Mouse (Mus musculus) kidney, embryonic 15.5 days (tissue): ENCODE data around the gene Snw1. TPM values are rescaled to one million over a fixed set of nuclear protein-coding genes. Genes with fewer than 3 reads are reported as not detected.

ENCODE experiments used
- ATAC-seq: fragments of 200-750 bp; cut with Nextera tagmentation; replicated peaks from 2 replicates; pipeline ENCODE4 v1.8.0; 2017; ENCODE audit warnings: moderate TSS enrichment; ENCODE audit not compliant: low FRiP score
- H3K27ac ChIP-seq: fragments of 300-500 bp; sonication (generic); 2 replicates; pipeline ENCODE4 v1.5.1; 2015; ENCODE audit warnings: mild to moderate bottlenecking, inconsistent platforms
- H3K27me3 ChIP-seq: fragments of 300-500 bp; sonication (generic); 2 replicates; pipeline ENCODE4 v1.6.1; 2015; ENCODE audit warnings: inconsistent platforms
- H3K36me3 ChIP-seq: fragments of 300-500 bp; sonication (generic); 2 replicates; pipeline ENCODE4 v1.6.1; 2015; ENCODE audit warnings: inconsistent platforms
- H3K4me1 ChIP-seq: fragments of 300-500 bp; sonication (generic); 2 replicates; pipeline ENCODE4 v1.6.1; 2015; ENCODE audit warnings: inconsistent platforms
- H3K4me2 ChIP-seq: fragments of 300-500 bp; sonication (generic); 2 replicates; pipeline ENCODE4 v1.6.1; 2015; ENCODE audit warnings: moderate library complexity, mild to moderate bottlenecking, inconsistent platforms
- H3K4me3 ChIP-seq: fragments of 300-500 bp; sonication (generic); replicated peaks from 2 replicates; pipeline ENCODE4 v1.5.1; 2015; ENCODE audit warnings: mild to moderate bottlenecking, inconsistent platforms
- H3K9ac ChIP-seq: fragments of 300-500 bp; sonication (generic); 2 replicates; pipeline ENCODE4 v1.6.1; 2015; ENCODE audit warnings: mild to moderate bottlenecking, inconsistent platforms
- H3K9me3 ChIP-seq: fragments of 300-500 bp; sonication (generic); replicated peaks from 2 replicates; pipeline ENCODE4 v1.6.1; 2016; ENCODE audit warnings: inconsistent platforms
- WGBS: fragments of 180-500 bp; shearing (Covaris S2); methylation state at CpG from one replicate; pipeline ENCODE4 v1.1.7; 2015; ENCODE audit warnings: mixed read lengths; 5-methylcytosine and 5-hydroxymethylcytosine counted together
- polyA plus RNA-seq: library from polyadenylated mRNA; unstranded; fragments of >200 nt; fragmentation: Nextera tagmentation; extraction: Ambion mirVana; gene quantifications from 2 replicates; pipeline ENCODE4 v1.2.1, GENCODE M21; 2015

Snw1 gene
- polyA plus RNA-seq, 1 experiment from 2014 or later, result 135 TPM

DNA sequence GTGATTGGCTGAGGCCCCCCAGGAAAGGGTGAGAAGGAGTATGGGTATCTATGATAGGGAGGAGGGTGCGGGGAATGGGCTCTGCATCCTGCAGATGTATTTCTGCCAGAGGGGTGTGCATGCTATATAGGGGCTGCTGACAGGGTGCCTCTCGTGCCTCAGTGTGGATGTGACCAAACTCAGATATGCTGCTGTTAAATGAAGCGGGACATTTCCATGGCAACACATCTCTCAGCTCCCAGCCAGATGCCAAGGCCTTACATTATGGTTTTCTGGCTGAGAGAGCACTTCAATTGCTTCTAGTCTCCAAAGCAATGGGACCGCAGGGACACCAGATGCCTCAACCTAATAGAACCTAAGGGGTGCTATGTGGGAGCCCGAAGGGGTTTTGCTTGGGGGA is 53.2 kb downstream of the Snw1 start:
- WGBS, result 59% methylated on average over 5 of the region's 5 CpGs
- Histone ChIP-seq H3K4me3 (no peak overlapping the region), H3K9ac (no peak overlapping the region), H3K27ac (no peak overlapping the region), H3K4me2 (no peak overlapping the region), H3K9me3 (no peaks in the 10 kb centered on the region), H3K27me3 (no peaks in the 10 kb centered on the region), H3K4me1 (0 out of 2 replicates have a peak, but pooled peaks cover 8% of the 10 kb centered on the region), H3K36me3 (peaks cover 15% of the 10 kb centered on the region)
- peak; percentile 48 for ATAC-seq

DNA sequence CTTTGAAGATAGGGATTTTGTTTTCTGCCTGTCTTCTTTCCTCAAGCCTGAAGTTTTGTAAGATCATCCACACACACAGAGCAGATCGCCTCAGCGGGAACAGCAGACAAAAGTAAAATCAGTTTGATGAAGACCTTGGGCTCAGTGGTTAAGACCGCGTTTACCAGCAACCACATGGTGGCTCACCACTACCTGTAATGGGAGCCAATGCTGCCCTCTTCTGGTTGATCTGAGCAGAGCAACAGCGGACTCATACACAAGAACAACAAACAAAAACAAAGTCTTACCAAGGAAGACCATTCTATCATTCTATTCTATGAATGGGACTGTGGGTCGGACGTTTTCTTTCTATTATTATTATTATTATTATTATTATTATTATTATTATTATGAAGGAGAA is 55.4 kb downstream of the Snw1 start:
- no peak overlapping the region for H3K9ac ChIP-seq
- ATAC-seq, result no peak
- no peak overlapping the region for H3K4me3 ChIP-seq
- H3K36me3 ChIP-seq, result no peaks in the 10 kb centered on the region
- no peak overlapping the region for H3K27ac ChIP-seq
- H3K4me2 ChIP-seq, result no peak overlapping the region
- H3K4me1 ChIP-seq, result 0 out of 2 replicates have a peak, but pooled peaks cover 8% of the 10 kb centered on the region
- H3K9me3 ChIP-seq, result no peaks in the 10 kb centered on the region
- no peaks in the 10 kb centered on the region for H3K27me3 ChIP-seq
- 40% methylated on average over 7 of the region's 7 CpGs for WGBS

DNA sequence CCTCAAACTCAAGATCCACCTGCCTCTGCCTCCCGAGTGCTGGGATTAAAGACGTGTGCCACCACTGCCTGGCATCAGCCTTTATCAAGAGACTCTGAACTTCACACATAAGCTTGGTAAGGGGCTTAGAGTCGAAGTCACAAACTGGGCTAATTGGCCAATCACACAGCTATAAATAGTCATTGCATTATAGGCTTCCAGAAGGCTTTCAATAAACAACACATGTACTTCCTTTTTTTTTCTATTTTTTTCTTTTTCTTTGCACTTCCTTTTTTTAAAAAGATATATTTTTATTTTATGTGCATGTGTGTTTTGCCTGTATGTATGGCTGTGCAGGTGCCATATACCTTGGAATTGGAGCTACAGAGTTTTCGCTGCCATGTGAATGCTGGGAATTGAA is 56.7 kb downstream of the Snw1 start:
- H3K36me3 ChIP-seq, result no peaks in the 10 kb centered on the region
- no peak overlapping the region for H3K4me3 ChIP-seq
- 0 out of 2 replicates have a peak, but pooled peaks cover 8% of the 10 kb centered on the region for H3K4me1 ChIP-seq
- H3K9ac ChIP-seq, result no peak overlapping the region
- H3K27me3 ChIP-seq, result no peaks in the 10 kb centered on the region
- no peak for ATAC-seq
- no peak overlapping the region for H3K4me2 ChIP-seq
- WGBS, result 78% methylated on average over 4 of the region's 4 CpGs
- H3K9me3 ChIP-seq, result no peaks in the 10 kb centered on the region
- no peak overlapping the region for H3K27ac ChIP-seq

DNA sequence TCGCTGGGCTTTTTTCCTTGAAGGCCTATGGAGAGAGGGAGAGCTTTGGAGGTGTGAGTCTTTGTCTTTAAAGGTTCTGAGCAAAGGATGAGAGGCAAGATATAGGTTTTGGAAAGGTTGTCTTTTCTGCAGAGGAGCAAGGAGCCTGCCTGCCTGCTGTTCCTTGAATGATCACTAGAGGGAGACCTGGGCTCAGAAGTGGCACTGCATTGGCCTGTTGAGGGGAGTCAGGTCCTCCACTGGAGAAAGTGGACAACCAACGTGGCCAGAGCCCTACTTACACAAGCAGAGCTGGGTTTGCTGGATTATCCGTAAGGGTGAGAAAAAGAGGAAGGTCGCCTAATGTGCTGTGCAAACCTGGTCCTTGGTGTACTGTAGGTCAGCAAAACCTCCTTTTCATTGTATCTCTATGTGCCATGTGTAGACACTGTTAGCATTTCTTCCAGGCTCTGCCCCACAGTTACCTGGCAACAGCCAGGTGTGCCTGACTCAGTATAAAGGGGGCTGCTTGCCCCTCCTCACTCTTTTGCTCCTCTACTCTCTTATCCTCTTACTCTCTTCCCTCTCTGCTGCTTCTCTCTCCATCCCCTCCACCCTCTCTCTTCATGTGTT is 58.8 kb downstream of the Snw1 start:
- ATAC-seq, result peak; percentile 30; the same call in 1 of the 2 replicates
- Histone ChIP-seq H3K4me2 (no peak overlapping the region), H3K27me3 (no peaks in the 10 kb centered on the region), H3K9ac (no peak overlapping the region), H3K36me3 (no peaks in the 10 kb centered on the region), H3K4me3 (no peak overlapping the region), H3K9me3 (no peaks in the 10 kb centered on the region), H3K27ac (no peak overlapping the region), H3K4me1 (peaks cover 1% of the 10 kb centered on the region; the same call in 1 of the 2 replicates)
- WGBS, result 22% methylated on average over 4 of the region's 4 CpGs

DNA sequence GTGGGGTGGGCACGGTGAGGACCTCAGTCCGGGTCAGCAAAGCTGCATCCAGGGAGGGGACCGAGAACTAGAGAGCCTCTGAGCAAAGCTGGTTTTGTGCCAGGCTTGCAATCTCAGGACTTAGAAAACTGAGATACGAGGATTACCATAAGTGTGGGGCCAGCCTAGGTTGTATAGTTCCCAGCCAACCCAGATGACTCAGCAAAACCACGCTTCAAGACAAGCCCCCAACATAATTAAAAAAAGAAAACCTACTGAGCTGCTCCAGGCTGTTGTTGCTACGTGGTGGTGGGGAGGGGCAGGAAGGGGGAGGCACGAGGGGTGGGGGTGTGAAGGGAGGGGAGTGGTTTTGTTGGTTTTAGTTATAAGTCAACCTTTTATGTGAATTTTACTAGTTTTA is 61.1 kb downstream of the Snw1 start:
- peaks cover 10% of the 10 kb centered on the region for H3K4me1 ChIP-seq
- H3K9ac ChIP-seq, result no peak overlapping the region
- H3K4me2 ChIP-seq, result no peak overlapping the region
- no peak overlapping the region for H3K4me3 ChIP-seq
- H3K9me3 ChIP-seq, result no peaks in the 10 kb centered on the region
- H3K36me3 ChIP-seq, result no peaks in the 10 kb centered on the region
- WGBS, result 38% methylated on average over 7 of the region's 7 CpGs
- no peak overlapping the region for H3K27ac ChIP-seq
- no peak for ATAC-seq
- no peaks in the 10 kb centered on the region for H3K27me3 ChIP-seq

DNA sequence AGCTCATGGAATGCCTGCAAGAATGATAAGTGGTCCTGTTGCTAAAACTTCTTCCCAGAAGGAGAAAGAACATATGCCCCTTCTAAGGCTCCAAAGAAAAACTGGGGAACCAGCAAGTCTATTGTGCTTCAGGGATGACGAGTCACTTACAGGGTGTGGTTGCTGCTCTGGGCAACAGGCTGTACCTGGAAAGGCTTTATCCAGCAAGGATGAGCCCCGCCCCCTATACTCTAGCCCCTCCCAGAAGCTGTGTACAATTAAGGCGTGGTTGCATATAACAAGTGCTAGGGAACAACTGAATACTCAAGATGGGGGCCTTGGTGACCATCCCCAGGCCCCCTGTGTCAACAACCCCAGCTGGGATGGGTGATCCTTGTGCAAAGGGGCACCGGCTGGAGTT is 63.0 kb downstream of the Snw1 start:
- no peaks in the 10 kb centered on the region for H3K27me3 ChIP-seq
- no peaks in the 10 kb centered on the region for H3K9me3 ChIP-seq
- no peak overlapping the region for H3K27ac ChIP-seq
- no peaks in the 10 kb centered on the region for H3K36me3 ChIP-seq
- 81% methylated on average over 4 of the region's 4 CpGs for WGBS
- no peak for ATAC-seq
- H3K9ac ChIP-seq, result no peak overlapping the region
- no peak overlapping the region for H3K4me3 ChIP-seq
- H3K4me2 ChIP-seq, result no peak overlapping the region
- H3K4me1 ChIP-seq, result peaks cover 10% of the 10 kb centered on the region

DNA sequence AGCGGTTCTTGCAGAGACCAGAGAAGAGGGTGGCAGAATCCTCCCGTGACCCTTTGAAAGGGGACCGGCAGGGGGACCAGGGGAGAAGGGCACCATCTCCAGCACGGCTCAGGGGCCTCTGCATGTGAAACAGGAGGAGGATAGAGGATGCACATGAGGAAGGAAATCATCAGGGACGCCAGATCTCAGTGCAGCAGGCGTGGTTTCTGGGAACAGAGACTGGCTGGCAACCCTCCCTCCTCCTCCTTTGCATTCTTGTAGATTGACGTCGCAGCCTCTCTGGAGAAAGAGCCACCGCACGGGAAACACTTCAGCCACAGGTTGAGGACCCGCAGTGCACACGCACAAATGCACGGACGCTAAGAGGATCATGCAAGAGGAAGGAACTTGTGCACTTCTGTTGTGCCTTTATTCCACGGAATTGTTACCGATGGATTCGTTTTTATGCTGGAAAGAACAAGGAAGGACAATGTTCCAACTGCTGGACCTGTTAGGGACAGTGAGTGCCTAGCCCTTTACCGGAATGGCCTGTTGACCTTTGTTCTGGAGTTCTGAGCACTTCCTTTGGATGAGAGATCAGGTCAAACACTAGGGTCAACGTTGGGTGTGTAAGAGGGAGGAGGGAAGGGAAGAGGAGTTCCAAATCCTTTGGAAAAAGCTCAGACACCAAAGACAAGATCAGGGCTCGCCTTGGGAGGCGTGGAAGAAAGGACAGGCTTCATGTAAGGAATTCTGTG is 64.0 kb downstream of the Snw1 start:
- 0 out of 2 replicates have a peak overlapping the region, but pooled peaks have one; percentile 4 for H3K4me3 ChIP-seq
- peak; percentile 52; the same call in 1 of the 2 replicates for ATAC-seq
- H3K36me3 ChIP-seq, result no peaks in the 10 kb centered on the region
- H3K27ac ChIP-seq, result no peak overlapping the region
- 40% methylated on average over 21 of the region's 21 CpGs for WGBS
- H3K9me3 ChIP-seq, result no peaks in the 10 kb centered on the region
- H3K4me1 ChIP-seq, result peaks cover 10% of the 10 kb centered on the region
- H3K4me2 ChIP-seq, result peak overlapping the region; percentile 41
- H3K9ac ChIP-seq, result no peak overlapping the region
- H3K27me3 ChIP-seq, result no peaks in the 10 kb centered on the region

DNA sequence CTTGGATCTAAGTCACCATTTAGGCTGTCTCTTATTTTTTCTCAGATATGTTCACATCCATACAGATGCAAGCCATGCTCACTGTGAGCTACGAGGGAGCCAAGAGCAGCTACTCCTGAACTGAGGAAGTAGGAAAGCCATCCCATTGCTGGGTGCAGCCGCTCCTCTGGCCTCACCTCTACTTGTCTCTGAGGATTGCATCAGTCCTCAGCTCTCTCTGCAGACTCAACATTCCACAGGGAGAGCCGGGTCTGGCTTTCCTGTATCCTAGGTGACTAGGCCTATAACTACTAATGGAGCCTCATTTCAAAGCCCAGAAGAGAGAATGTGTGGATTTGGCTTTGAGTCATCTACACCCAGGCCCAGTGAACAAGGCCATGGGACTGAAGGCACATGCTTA is 66.4 kb downstream of the Snw1 start:
- ATAC-seq, result no peak
- H3K9me3 ChIP-seq, result no peaks in the 10 kb centered on the region
- H3K4me2 ChIP-seq, result no peak overlapping the region
- peaks cover 10% of the 10 kb centered on the region for H3K4me1 ChIP-seq
- H3K9ac ChIP-seq, result no peak overlapping the region
- H3K36me3 ChIP-seq, result no peaks in the 10 kb centered on the region
- no peaks in the 10 kb centered on the region for H3K27me3 ChIP-seq
- H3K4me3 ChIP-seq, result no peak overlapping the region
- WGBS, result 72% methylated on average over 3 of the region's 3 CpGs
- H3K27ac ChIP-seq, result no peak overlapping the region

DNA sequence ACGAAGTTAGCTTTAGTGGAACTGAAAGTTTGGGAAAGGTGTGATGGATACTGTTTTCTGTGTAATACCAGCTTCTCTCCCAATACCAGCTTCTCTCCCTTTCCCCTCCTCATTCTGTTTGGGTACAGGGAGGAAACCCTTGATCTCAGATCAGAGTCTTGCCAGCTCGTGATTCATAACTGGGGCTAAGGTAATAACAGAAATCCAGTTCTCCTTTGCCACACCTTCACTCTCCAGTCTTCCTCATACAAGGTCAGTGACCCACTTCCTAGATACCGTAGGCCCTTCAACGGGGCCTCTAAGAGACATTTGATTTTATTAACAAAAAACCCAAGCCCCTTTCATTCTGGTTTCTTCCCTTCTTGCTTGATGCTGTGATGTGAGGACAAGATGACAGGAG is 66.9 kb downstream of the Snw1 start:
- Histone ChIP-seq H3K4me1 (peaks cover 10% of the 10 kb centered on the region), H3K9ac (no peak overlapping the region), H3K9me3 (no peaks in the 10 kb centered on the region), H3K36me3 (no peaks in the 10 kb centered on the region), H3K27me3 (no peaks in the 10 kb centered on the region), H3K4me2 (no peak overlapping the region), H3K27ac (no peak overlapping the region), H3K4me3 (no peak overlapping the region)
- 83% methylated on average over 4 of the region's 4 CpGs for WGBS
- ATAC-seq, result no peak

DNA sequence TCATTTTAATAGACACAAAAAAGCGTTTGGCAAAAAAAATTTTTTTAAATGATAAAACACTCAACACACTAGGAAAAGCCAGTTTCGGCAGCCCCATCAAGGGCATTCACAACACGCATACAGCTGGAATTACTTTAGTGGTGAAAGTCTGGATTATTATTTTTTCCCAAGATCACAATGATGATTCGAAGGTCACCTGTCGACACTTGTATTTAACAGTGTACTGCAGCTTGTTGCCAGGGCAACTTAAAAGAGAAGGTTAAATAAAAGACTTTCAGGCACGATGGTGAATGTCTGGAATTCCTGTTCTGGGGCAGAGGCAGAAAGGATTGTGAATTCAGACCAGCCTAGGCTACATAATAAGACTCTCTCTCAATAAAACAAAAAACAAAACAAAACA is 70.2 kb downstream of the Snw1 start:
- Histone ChIP-seq H3K27me3 (no peaks in the 10 kb centered on the region), H3K4me1 (no peaks in the 10 kb centered on the region), H3K9ac (no peak overlapping the region), H3K4me2 (no peak overlapping the region), H3K9me3 (no peaks in the 10 kb centered on the region), H3K27ac (no peak overlapping the region), H3K36me3 (no peaks in the 10 kb centered on the region), H3K4me3 (no peak overlapping the region)
- 71% methylated on average over 6 of the region's 6 CpGs for WGBS
- ATAC-seq, result no peak

DNA sequence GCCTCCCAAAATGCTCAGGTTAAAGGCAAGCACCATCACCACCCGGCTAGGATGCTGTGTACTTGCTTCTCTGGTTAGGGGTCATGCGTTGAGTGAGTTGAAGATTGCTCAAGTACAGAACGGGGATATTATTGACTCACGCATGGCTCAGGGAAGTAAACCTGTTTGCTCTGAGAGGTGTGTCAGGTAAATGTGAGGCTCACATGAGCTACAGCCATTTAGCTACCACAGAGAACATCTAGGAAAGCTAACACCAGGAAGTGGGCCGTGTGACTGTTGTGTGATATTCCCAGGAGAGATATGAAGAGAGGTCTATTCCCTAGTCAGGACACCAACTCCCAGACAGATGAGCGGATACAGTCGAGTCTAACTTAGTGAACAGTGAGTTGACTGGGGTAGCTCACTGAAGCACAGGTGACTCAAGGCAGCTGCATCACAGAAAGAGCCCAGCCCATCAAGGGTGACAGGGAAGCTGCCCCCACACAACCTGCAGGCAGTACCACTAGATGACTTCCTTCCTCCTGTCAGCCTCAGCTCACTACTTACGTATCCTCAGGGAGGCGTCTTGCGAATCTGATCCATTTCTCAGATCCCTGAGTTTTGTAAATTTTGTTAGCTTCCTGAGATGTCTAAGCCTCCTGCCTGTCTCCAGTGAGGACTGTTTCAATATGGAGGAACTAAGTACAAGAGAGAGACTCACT is 72.8 kb downstream of the Snw1 start:
- H3K4me1 ChIP-seq, result no peaks in the 10 kb centered on the region
- H3K9ac ChIP-seq, result no peak overlapping the region
- no peak overlapping the region for H3K4me2 ChIP-seq
- ATAC-seq, result no peak
- H3K27ac ChIP-seq, result no peak overlapping the region
- 77% methylated on average over 10 of the region's 10 CpGs for WGBS
- no peaks in the 10 kb centered on the region for H3K36me3 ChIP-seq
- H3K27me3 ChIP-seq, result no peaks in the 10 kb centered on the region
- H3K9me3 ChIP-seq, result no peaks in the 10 kb centered on the region
- H3K4me3 ChIP-seq, result no peak overlapping the region
